8 mouse cellular contexts compared by ENCODE assay signal in genomic region chr11:96284041-96284749, GRCm38 (mm10). TPM values are rescaled to one million over a fixed set of nuclear protein-coding genes. Genes with fewer than 3 reads are reported as not detected.
A peak's percentile ranks its signal among the peaks of the same experiment; 100 is the strongest.
DNase-seq lines count a peak whose midpoint lies in the region; ATAC-seq and TF ChIP-seq lines count a peak whose summit lies in the region.

No protein-coding gene starts in this region.

- peak overlapping the region; percentile 47 for H3K4me2 ChIP-seq in embryonic facial prominence, embryonic 13.5 days
- peak overlapping the region; percentile 68 for H3K4me2 ChIP-seq in stomach, postnatal 0 days (replicated peaks; ENCODE audit: low read depth)

- no peak overlapping the region for H3K27ac ChIP-seq in spleen, adult 2 months (ENCODE audit: insufficient read depth, low read length)
- H3K27ac ChIP-seq in embryonic facial prominence, embryonic 13.5 days = no peak overlapping the region
- H3K27ac ChIP-seq in stomach, postnatal 0 days (replicated peaks) = peak overlapping the region; percentile 88

- WGBS in spleen, adult 2 months = 1% methylated on average over 49 of the region's 49 CpGs
- WGBS in embryonic facial prominence, embryonic 13.5 days = under 1% methylated on average over 49 of the region's 49 CpGs
- WGBS in stomach, postnatal 0 days = under 1% methylated on average over 43 of the region's 49 CpGs

- H3K9ac ChIP-seq in embryonic facial prominence, embryonic 13.5 days = no peak overlapping the region
- H3K9ac ChIP-seq in stomach, postnatal 0 days (ENCODE audit: low read length) = peak overlapping the region; percentile 60

- H3K27me3 ChIP-seq in spleen, adult 2 months (ENCODE audit: control insufficient read depth, insufficient read depth, low read length) = peaks cover 60% of the 10 kb centered on the region
- peaks cover 100% of the 10 kb centered on the region for H3K27me3 ChIP-seq in embryonic facial prominence, embryonic 13.5 days
- H3K27me3 ChIP-seq in stomach, postnatal 0 days (ENCODE audit: control insufficient read depth, insufficient read depth, low read length) = peaks cover 32% of the 10 kb centered on the region

- DNase-seq in spleen, adult 2 months (ENCODE audit: low read depth in 1 of 2, low spot score in 2 of 2) = no peak
- DNase-seq in spleen, postnatal 10 days (ENCODE audit: low spot score in 2 of 2) = no peak
- peak; percentile 78 for DNase-seq in lung, postnatal 10 days
- DNase-seq in stomach, postnatal 0 days (ENCODE audit: low spot score) = peak; percentile 54
- DNase-seq in cerebellum, adult 9-11 months = no peak
- no peak for DNase-seq in right cerebral cortex, adult 2 months (ENCODE audit: low spot score in 2 of 2)

- no peaks in the 10 kb centered on the region for H3K9me3 ChIP-seq in embryonic facial prominence, embryonic 13.5 days
- no peaks in the 10 kb centered on the region for H3K9me3 ChIP-seq in stomach, postnatal 0 days (ENCODE audit: control insufficient read depth, low read length)

- no peak for TF ChIP-seq CTCF in spleen, adult 2 months (IDR thresholded peaks at IDR 0.05; ENCODE audit: extremely low read depth, insufficient read depth, insufficient read length, insufficient replicate concordance)
- peak; percentile 45; the same call in 1 of the 2 replicates for TF ChIP-seq CTCF in stomach, postnatal 0 days (IDR thresholded peaks at IDR 0.05; ENCODE audit: low read depth)

- TF ChIP-seq POLR2A in spleen, adult 2 months (IDR thresholded peaks at IDR 0.05; ENCODE audit: low read depth, low read length) = no peak

- peak overlapping the region; percentile 35; the same call in 1 of the 2 replicates for H3K4me3 ChIP-seq in spleen, adult 2 months (ENCODE audit: extremely low read depth, insufficient read depth, insufficient read length)
- peak overlapping the region; percentile 22 for H3K4me3 ChIP-seq in embryonic facial prominence, embryonic 13.5 days
- H3K4me3 ChIP-seq in stomach, postnatal 0 days (ENCODE audit: low read depth, low read length) = peak overlapping the region; percentile 45

- no peak for ATAC-seq in embryonic facial prominence, embryonic 13.5 days (ENCODE audit: insufficient number of reproducible peaks, insufficient read depth, low FRiP score, low TSS enrichment, low read depth)
- ATAC-seq in inflammation-experienced regulatory T-cells, adult 6 months = peak; percentile 76
- ATAC-seq in stomach, postnatal 0 days (ENCODE audit: low FRiP score, low TSS enrichment) = peak; percentile 41

- peaks cover 8% of the 10 kb centered on the region for H3K4me1 ChIP-seq in spleen, adult 2 months (ENCODE audit: control insufficient read depth, insufficient read depth, insufficient read length)
- peaks cover 14% of the 10 kb centered on the region; the same call in 1 of the 2 replicates for H3K4me1 ChIP-seq in embryonic facial prominence, embryonic 13.5 days
- H3K4me1 ChIP-seq in stomach, postnatal 0 days (replicated peaks; ENCODE audit: control insufficient read depth, insufficient read depth) = 0 out of 2 replicates have a peak, but pooled peaks cover 2% of the 10 kb centered on the region

- no peak for TF ChIP-seq EP300 in stomach, postnatal 0 days (optimal IDR thresholded peaks at IDR 0.05)

- no peaks in the 10 kb centered on the region for H3K36me3 ChIP-seq in spleen, adult 2 months (ENCODE audit: control insufficient read depth, insufficient read depth, low read length)
- H3K36me3 ChIP-seq in embryonic facial prominence, embryonic 13.5 days = no peaks in the 10 kb centered on the region
- no peaks in the 10 kb centered on the region for H3K36me3 ChIP-seq in stomach, postnatal 0 days (ENCODE audit: control insufficient read depth, insufficient read depth, low read length)

RNA-seq across cellular contexts. Expression of gene Hoxb7, which starts 2.2 kb away (rescaled TPM):
- 0.60 and 0.62 TPM in 2 replicates for polyA plus RNA-seq in spleen, adult 2 months (2012; rRNA removed)
- polyA plus RNA-seq in embryonic facial prominence, embryonic 13.5 days (2015; fragmentation: Nextera tagmentation; extraction: Ambion mirVana) = 0.15 TPM in 1 of 2 replicates, not detected in the other
- not detected for polyA plus RNA-seq in inflammation-experienced regulatory T-cells, adult 6 months (2017; shearing (Covaris generic))
- polyA plus RNA-seq in stomach, postnatal 0 days (2015; fragmentation: Nextera tagmentation; extraction: Ambion mirVana) = 5.5 and 6.0 TPM in 2 replicates

RNA-seq across cellular contexts. Expression of gene Hoxb8, which starts 2.5 kb away (rescaled TPM):
- polyA plus RNA-seq in spleen, adult 2 months (2012; rRNA removed) = 0.37 and 0.43 TPM in 2 replicates
- 0.37 TPM in 1 of 2 replicates, not detected in the other for polyA plus RNA-seq in embryonic facial prominence, embryonic 13.5 days (2015; fragmentation: Nextera tagmentation; extraction: Ambion mirVana)
- polyA plus RNA-seq in inflammation-experienced regulatory T-cells, adult 6 months (2017; shearing (Covaris generic)) = not detected
- 0.42 and 0.83 TPM in 2 replicates for polyA plus RNA-seq in stomach, postnatal 0 days (2015; fragmentation: Nextera tagmentation; extraction: Ambion mirVana)

RNA-seq across cellular contexts. Expression of gene Hoxb6, which starts 8.1 kb away (rescaled TPM):
- 1.2 and 1.3 TPM in 2 replicates for polyA plus RNA-seq in spleen, adult 2 months (2012; rRNA removed)
- 4.0 TPM in 1 of 2 replicates, not detected in the other for polyA plus RNA-seq in embryonic facial prominence, embryonic 13.5 days (2015; fragmentation: Nextera tagmentation; extraction: Ambion mirVana)
- not detected for polyA plus RNA-seq in inflammation-experienced regulatory T-cells, adult 6 months (2017; shearing (Covaris generic))
- 6.9 and 7.9 TPM in 2 replicates for polyA plus RNA-seq in stomach, postnatal 0 days (2015; fragmentation: Nextera tagmentation; extraction: Ambion mirVana)

RNA-seq across cellular contexts. Expression of gene Hoxb9, which starts 12.9 kb away (rescaled TPM):
- polyA plus RNA-seq in spleen, adult 2 months (2012; rRNA removed) = 0.26 and 0.27 TPM in 2 replicates
- 0.13 TPM in 1 of 2 replicates, not detected in the other for polyA plus RNA-seq in embryonic facial prominence, embryonic 13.5 days (2015; fragmentation: Nextera tagmentation; extraction: Ambion mirVana)
- not detected for polyA plus RNA-seq in inflammation-experienced regulatory T-cells, adult 6 months (2017; shearing (Covaris generic))
- polyA plus RNA-seq in stomach, postnatal 0 days (2015; fragmentation: Nextera tagmentation; extraction: Ambion mirVana) = 0.05 and 0.06 TPM in 2 replicates

RNA-seq across cellular contexts. Expression of gene Hoxb5, which starts 18.9 kb away (rescaled TPM):
- polyA plus RNA-seq in spleen, adult 2 months (2012; rRNA removed) = 0.37 and 0.40 TPM in 2 replicates
- polyA plus RNA-seq in embryonic facial prominence, embryonic 13.5 days (2015; fragmentation: Nextera tagmentation; extraction: Ambion mirVana) = 6.0 TPM in 1 of 2 replicates, not detected in the other
- not detected for polyA plus RNA-seq in inflammation-experienced regulatory T-cells, adult 6 months (2017; shearing (Covaris generic))
- polyA plus RNA-seq in stomach, postnatal 0 days (2015; fragmentation: Nextera tagmentation; extraction: Ambion mirVana) = 7.5 and 8.2 TPM in 2 replicates

Comparison
In these comparisons a context has a peak if more than half of its experiments do, and no peak if none do; other contexts are left out.
1. DNase-seq: peak in lung, postnatal 10 days (single experiment) and stomach, postnatal 0 days (single experiment); none in spleen, adult 2 months (0 of 2), spleen, postnatal 10 days (0 of 2), cerebellum, adult 9-11 months (single experiment) and right cerebral cortex, adult 2 months (0 of 2).
2. Peak in every context shown above with its lines, with median percentiles within 50 percentile points of each other: H3K4me3 ChIP-seq.